Mouse (Mus musculus): ENCODE measurements at regions not wholly inside any gene's neighbourhood (a gene's known extent, or its start where the extent isn't known, plus 50 kb on each side); places are given as distances from the start of the nearest gene placed in this dataset.

DNA sequence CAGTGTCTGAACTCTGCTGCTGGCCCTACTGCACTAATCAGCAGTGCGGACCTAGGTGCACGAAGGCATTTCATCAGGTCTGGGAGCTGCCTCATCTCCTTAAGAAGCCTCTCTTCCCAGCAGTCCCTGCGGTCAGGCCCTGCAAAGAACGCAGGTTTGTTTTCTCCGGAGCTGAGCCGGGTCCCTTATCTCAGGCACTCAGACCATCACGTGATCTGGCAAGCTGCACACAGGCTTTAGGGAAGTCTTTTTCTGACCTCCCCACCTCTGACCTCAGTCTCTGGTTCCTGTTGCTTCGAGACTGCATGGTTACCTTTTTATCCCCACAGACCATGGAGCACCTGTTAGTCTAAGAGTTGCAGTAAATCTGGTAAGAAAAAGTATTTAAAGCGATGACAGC is 59.8 kb upstream of the Cpeb4 start:
- Histone ChIP-seq H3K27me3 (no peaks in the 10 kb centered on the region), H3K4me2 (replicated peaks) (no peak overlapping the region), H3K27ac (no peak overlapping the region), H3K4me3 (no peak overlapping the region), H3K9me3 (no peaks in the 10 kb centered on the region), H3K36me3 (no peaks in the 10 kb centered on the region), H3K9ac (no peak overlapping the region), H3K4me1 (0 out of 2 replicates have a peak, but pooled peaks cover 4% of the 10 kb centered on the region)
- no peak for ATAC-seq (ENCODE audit: insufficient number of reproducible peaks, insufficient read depth, low FRiP score, low TSS enrichment)
- WGBS: 67% methylated on average over 9 of the region's 9 CpGs

GRCm38 (mm10) chr11:31814616-31815015 is 57.4 kb upstream of the Cpeb4 start:
- 0 out of 2 replicates have a peak, but pooled peaks cover 4% of the 10 kb centered on the region for H3K4me1 ChIP-seq
- no peak overlapping the region for H3K9ac ChIP-seq
- H3K36me3 ChIP-seq: no peaks in the 10 kb centered on the region
- no peak overlapping the region for H3K27ac ChIP-seq
- no peak for ATAC-seq (ENCODE audit: insufficient number of reproducible peaks, insufficient read depth, low FRiP score, low TSS enrichment)
- no peaks in the 10 kb centered on the region for H3K27me3 ChIP-seq
- H3K4me2 ChIP-seq (replicated peaks): no peak overlapping the region
- H3K4me3 ChIP-seq: no peak overlapping the region
- no peaks in the 10 kb centered on the region for H3K9me3 ChIP-seq
- 88% methylated on average over 4 of the region's 4 CpGs for WGBS

- Histone ChIP-seq H3K4me1 (no peaks in the 10 kb centered on the region), H3K27ac (no peak overlapping the region), H3K4me3 (no peak overlapping the region), H3K9ac (no peak overlapping the region), H3K4me2 (replicated peaks) (no peak overlapping the region), H3K27me3 (no peaks in the 10 kb centered on the region), H3K36me3 (no peaks in the 10 kb centered on the region), H3K9me3 (no peaks in the 10 kb centered on the region)
- no peak for ATAC-seq (ENCODE audit: insufficient number of reproducible peaks, insufficient read depth, low FRiP score, low TSS enrichment)
- WGBS: 83% methylated on average over 12 of the region's 12 CpGs
These were observed 56.0 kb upstream of the Cpeb4 start for GRCm38 (mm10) chr11:31815855-31816488.

- Histone ChIP-seq H3K27ac (no peak overlapping the region), H3K4me2 (replicated peaks) (no peak overlapping the region), H3K36me3 (no peaks in the 10 kb centered on the region), H3K9ac (no peak overlapping the region), H3K4me1 (peaks cover 3% of the 10 kb centered on the region; the same call in 1 of the 2 replicates), H3K27me3 (no peaks in the 10 kb centered on the region), H3K4me3 (no peak overlapping the region), H3K9me3 (no peaks in the 10 kb centered on the region)
- WGBS: 72% methylated on average over 7 of the region's 7 CpGs
- ATAC-seq (ENCODE audit: insufficient number of reproducible peaks, insufficient read depth, low FRiP score, low TSS enrichment): no peak
These were observed 54.0 kb upstream of the Cpeb4 start for GRCm38 (mm10) chr11:31818032-31818431.

DNA sequence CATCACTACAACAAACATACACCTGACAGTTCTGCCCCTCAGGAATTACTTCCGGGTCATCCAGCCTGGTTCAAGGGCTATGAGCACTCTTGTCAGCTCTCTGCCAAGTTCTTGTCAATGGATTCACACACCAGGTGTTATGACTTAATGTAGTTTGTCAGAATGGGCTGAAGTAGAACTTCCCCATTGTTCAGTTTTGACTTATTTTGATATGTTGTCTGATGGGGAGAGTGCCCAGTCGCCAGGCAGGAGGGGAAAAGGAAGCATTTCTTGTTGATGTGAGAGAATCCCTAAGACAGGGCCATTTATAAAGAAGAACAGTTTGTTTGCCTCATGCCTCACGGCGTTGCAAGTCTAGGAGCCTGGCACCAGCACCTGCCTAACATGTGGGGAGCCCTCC is 52.0 kb upstream of the Cpeb4 start:
- WGBS: 88% methylated on average over 4 of the region's 4 CpGs
- H3K4me2 ChIP-seq (replicated peaks): no peak overlapping the region

GRCm38 (mm10) chr11:31821479-31822411 is 50.3 kb upstream of the Cpeb4 start:
- no peaks in the 10 kb centered on the region for H3K36me3 ChIP-seq
- H3K9me3 ChIP-seq: no peaks in the 10 kb centered on the region
- ATAC-seq (ENCODE audit: insufficient number of reproducible peaks, insufficient read depth, low FRiP score, low TSS enrichment): no peak
- H3K4me3 ChIP-seq: no peak overlapping the region
- no peak overlapping the region for H3K4me2 ChIP-seq (replicated peaks)
- 46% methylated on average over 12 of the region's 12 CpGs for WGBS
- H3K27ac ChIP-seq: no peak overlapping the region
- no peak overlapping the region for H3K9ac ChIP-seq
- H3K4me1 ChIP-seq: peaks cover 3% of the 10 kb centered on the region; the same call in 1 of the 2 replicates
- no peaks in the 10 kb centered on the region for H3K27me3 ChIP-seq

More for the DNA sequence above, 52.0 kb upstream of the Cpeb4 start:
- Histone ChIP-seq H3K4me3 (no peak overlapping the region), H3K27me3 (no peaks in the 10 kb centered on the region), H3K9me3 (no peaks in the 10 kb centered on the region), H3K36me3 (no peaks in the 10 kb centered on the region), H3K9ac (no peak overlapping the region), H3K4me1 (peaks cover 3% of the 10 kb centered on the region; the same call in 1 of the 2 replicates), H3K27ac (no peak overlapping the region)
- ATAC-seq (ENCODE audit: insufficient number of reproducible peaks, insufficient read depth, low FRiP score, low TSS enrichment): no peak
